Mouse (Mus musculus) forebrain, embryonic 13.5 days (tissue): ENCODE data around the gene Tmod1. TPM values are rescaled to one million over a fixed set of nuclear protein-coding genes. Genes with fewer than 3 reads are reported as not detected.

Experiments
- polyA plus RNA-seq: library from polyadenylated mRNA; unstranded; fragments of >200 nt; fragmentation: Nextera tagmentation; extraction: Ambion mirVana; gene quantifications from 2 replicates; pipeline ENCODE4 v1.2.1, GENCODE M21; 2015

Tmod1 gene
- polyA plus RNA-seq, 1 experiment from 2014 or later, result 0.32 TPM

Other genes with a start within 250 kb of the Tmod1 start
- 14.7 and 17.6 TPM in 2 replicates for gene Aldh1b1, start 239.9 kb upstream of the Tmod1 start, polyA plus RNA-seq
- gene Igfbpl1, start 212.0 kb upstream of the Tmod1 start, polyA plus RNA-seq, result 78.5 and 86.8 TPM in 2 replicates
- gene Stra6l, start 190.3 kb upstream of the Tmod1 start, polyA plus RNA-seq, result 1.1 and 1.5 TPM in 2 replicates
- 0.25 and 0.52 TPM in 2 replicates for gene Ccdc180, start 148.6 kb upstream of the Tmod1 start, polyA plus RNA-seq
- gene Tdrd7, start 73.6 kb upstream of the Tmod1 start, polyA plus RNA-seq, result 9.7 and 13.7 TPM in 2 replicates
- gene Ncbp1, start 99.7 kb downstream of the Tmod1 start, polyA plus RNA-seq, result 107 and 110 TPM in 2 replicates
- gene Tstd2, start 99.8 kb downstream of the Tmod1 start, polyA plus RNA-seq, result 44.5 and 45.5 TPM in 2 replicates
- gene Xpa, start 157.4 kb downstream of the Tmod1 start, polyA plus RNA-seq, result 32.2 and 32.4 TPM in 2 replicates